Mouse (Mus musculus) liver, embryonic 14.5 days (tissue): Measurements from ENCODE around the gene Sulf2. TPM values are rescaled to one million over a fixed set of nuclear protein-coding genes. Genes with fewer than 3 reads are reported as not detected.

Source experiments
- ATAC-seq: fragments of 200-750 bp; cut with Nextera tagmentation; 2 replicates; pipeline ENCODE4 v1.8.0; 2017; ENCODE audit warnings: moderate number of reproducible peaks, mild to moderate bottlenecking, moderate library complexity; ENCODE audit not compliant: insufficient read depth
- DNase-seq, 3 experiments: peaks; one replicate each; pipeline ENCODE4 v3.0.0-alpha.2; 2012 to 2013; ENCODE audit warnings: low read depth in 3 of 3, low spot score in 3 of 3
- H3K27ac ChIP-seq: fragments of 300-500 bp; sonication (generic); 2 replicates; pipeline ENCODE4 v1.5.1; 2014; ENCODE audit warnings: moderate library complexity, mild to moderate bottlenecking, control low read depth, inconsistent platforms
- H3K27me3 ChIP-seq: fragments of 300-500 bp; sonication (generic); 2 replicates; pipeline ENCODE4 v1.6.1; 2014; ENCODE audit warnings: mild to moderate bottlenecking, low read length, moderate library complexity; ENCODE audit not compliant: control insufficient read depth, insufficient read depth
- H3K36me3 ChIP-seq: fragments of 300-500 bp; sonication (generic); replicated peaks from 2 replicates; pipeline ENCODE4 v1.6.1; 2014; ENCODE audit warnings: low read depth; ENCODE audit not compliant: control insufficient read depth, insufficient read depth
- H3K4me1 ChIP-seq, 2 experiments: fragments of 200-500 bp in 1 of 2; fragments of 300-500 bp in 1 of 2; sonication (generic) in 1 of 2; replicated peaks; 2 replicates each; pipeline ENCODE4 v1.6.1; 2012 to 2014; ENCODE audit warnings: antibody characterized with exemption in 1 of 2, inconsistent platforms in 1 of 2, low read length in 1 of 2; ENCODE audit not compliant: control insufficient read depth in 2 of 2, insufficient read depth in 2 of 2
- H3K4me2 ChIP-seq: fragments of 300-500 bp; sonication (generic); 2 replicates; pipeline ENCODE4 v1.6.1; 2014; ENCODE audit warnings: low read depth, mild to moderate bottlenecking, control low read depth, moderate library complexity
- H3K4me3 ChIP-seq, 2 experiments: fragments of 200-500 bp in 1 of 2; fragments of 300-500 bp in 1 of 2; sonication (generic) in 1 of 2; 2 replicates each; pipeline ENCODE4 v1.5.1; 2012 to 2014; ENCODE audit warnings: low read depth in 2 of 2, low read length in 2 of 2, mild to moderate bottlenecking in 2 of 2, control low read depth in 1 of 2, inconsistent platforms in 1 of 2, moderate library complexity in 1 of 2; ENCODE audit not compliant: insufficient read depth in 1 of 2
- H3K9ac ChIP-seq: fragments of 300-500 bp; sonication (generic); replicated peaks from 2 replicates; pipeline ENCODE4 v1.6.1; 2014; ENCODE audit warnings: mild to moderate bottlenecking, control low read depth, moderate library complexity
- H3K9me3 ChIP-seq: fragments of 300-500 bp; sonication (generic); 2 replicates; pipeline ENCODE4 v1.6.1; 2016; ENCODE audit warnings: low read length, mixed read lengths; ENCODE audit not compliant: control insufficient read depth
- CTCF ChIP-seq: IDR thresholded peaks from 2 replicates; pipeline ENCODE4 v1.5.1; 2016; ENCODE audit warnings: antibody characterized with exemption, low read depth, control low read depth
- EP300 ChIP-seq: IDR thresholded peaks from 2 replicates; pipeline ENCODE4 v1.6.1; 2016; ENCODE audit warnings: antibody characterized with exemption, low read depth
- WGBS: fragments of 180-500 bp; shearing (Covaris S2); extraction: QIAGEN DNeasy Blood & Tissue Kit; methylation state at CpG from one replicate; pipeline ENCODE4 v1.1.7; 2014; ENCODE audit not compliant: insufficient replicate concordance; 5-methylcytosine and 5-hydroxymethylcytosine counted together
- polyA plus RNA-seq, 2 experiments: library from polyadenylated mRNA; depleted of rRNA in 1 of 2; stranded (reverse) in 1 of 2; unstranded in 1 of 2; fragments of >200 nt; fragmentation: Nextera tagmentation in 1 of 2; extraction: Ambion mirVana in 1 of 2; gene quantifications; 2 replicates each; pipeline versions ENCODE4 v1.2.1 to v1.2.3; 2012 to 2014

Sulf2 gene
- polyA plus RNA-seq, 2 experiments: 0.81 to 0.99 TPM

GRCm38 (mm10) chr2:166048852-166049251 is 106.6 kb downstream of the Sulf2 start:
- Histone ChIP-seq H3K9me3 (no peaks in the 10 kb centered on the region), H3K27ac (no peak overlapping the region), H3K9ac (no peak overlapping the region), H3K4me2 (no peak overlapping the region), H3K4me3 (no peak overlapping the region), H3K4me1 (peaks cover 0 to 10% of the 10 kb centered on the region in 2 experiments; a peak in 2 of 4 replicates), H3K27me3 (no peaks in the 10 kb centered on the region), H3K36me3 (no peaks in the 10 kb centered on the region; the same call in 1 of the 2 replicates)
- TF ChIP-seq CTCF (no peak), EP300 (no peak)
- ATAC-seq (no peak), DNase-seq (no peak)
- WGBS: 79% methylated on average over 7 of the region's 7 CpGs

GRCm38 (mm10) chr2:166047931-166048330 is 107.5 kb downstream of the Sulf2 start:
- H3K9me3 ChIP-seq: no peaks in the 10 kb centered on the region
- no peak for ATAC-seq
- H3K4me1 ChIP-seq: peaks cover 0 to 14% of the 10 kb centered on the region in 2 experiments; a peak in 2 of 4 replicates
- no peak for DNase-seq
- no peak overlapping the region for H3K27ac ChIP-seq
- no peak overlapping the region for H3K4me3 ChIP-seq
- WGBS: 79% methylated on average over 4 of the region's 4 CpGs
- H3K9ac ChIP-seq: no peak overlapping the region
- no peaks in the 10 kb centered on the region; the same call in 1 of the 2 replicates for H3K36me3 ChIP-seq
- H3K27me3 ChIP-seq: no peaks in the 10 kb centered on the region
- TF ChIP-seq CTCF: no peak
- no peak overlapping the region for H3K4me2 ChIP-seq

- peaks cover 0 to 16% of the 10 kb centered on the region in 2 experiments; a peak in 2 of 4 replicates for H3K4me1 ChIP-seq
- 29% methylated on average over 10 of the region's 10 CpGs for WGBS
- H3K4me2 ChIP-seq: no peak overlapping the region
- DNase-seq (no peak), ATAC-seq (no peak)
- no peak for TF ChIP-seq EP300
- peak; percentile 71 for TF ChIP-seq CTCF
- H3K9ac ChIP-seq: no peak overlapping the region
- no peaks in the 10 kb centered on the region for H3K36me3 ChIP-seq
- no peak overlapping the region for H3K4me3 ChIP-seq
- no peaks in the 10 kb centered on the region for H3K9me3 ChIP-seq
- no peak overlapping the region for H3K27ac ChIP-seq
- H3K27me3 ChIP-seq: no peaks in the 10 kb centered on the region
Measured at GRCm38 (mm10) chr2:166045549-166046501, 109.6 kb downstream of the Sulf2 start.

- H3K4me1 ChIP-seq: peaks cover 0 to 16% of the 10 kb centered on the region in 2 experiments; a peak in 2 of 4 replicates
- H3K36me3 ChIP-seq: no peaks in the 10 kb centered on the region
- H3K9ac ChIP-seq: no peak overlapping the region
- DNase-seq (no peak), ATAC-seq (no peak)
- no peak for TF ChIP-seq CTCF
- no peak for TF ChIP-seq EP300
- H3K27ac ChIP-seq: no peak overlapping the region
- no peak overlapping the region for H3K4me3 ChIP-seq
- H3K9me3 ChIP-seq: no peaks in the 10 kb centered on the region
- 27% methylated on average over 2 of the region's 2 CpGs for WGBS
- no peak overlapping the region for H3K4me2 ChIP-seq
- no peaks in the 10 kb centered on the region for H3K27me3 ChIP-seq
Measured at GRCm38 (mm10) chr2:166045006-166045405, 110.5 kb downstream of the Sulf2 start.

GRCm38 (mm10) chr2:166042542-166042941 is 112.9 kb downstream of the Sulf2 start:
- no peak overlapping the region for H3K9ac ChIP-seq
- no peaks in the 10 kb centered on the region for H3K9me3 ChIP-seq
- DNase-seq: no peak
- TF ChIP-seq EP300: no peak
- TF ChIP-seq CTCF: no peak
- H3K4me1 ChIP-seq: peaks cover 0 to 16% of the 10 kb centered on the region in 2 experiments; a peak in 2 of 4 replicates
- WGBS: 13% methylated on average over 1 of the region's 1 CpGs
- ATAC-seq: no peak
- no peak overlapping the region for H3K4me3 ChIP-seq
- no peak overlapping the region for H3K4me2 ChIP-seq
- H3K27me3 ChIP-seq: no peaks in the 10 kb centered on the region
- no peak overlapping the region for H3K27ac ChIP-seq
- H3K36me3 ChIP-seq: no peaks in the 10 kb centered on the region
